Mouse (Mus musculus) kidney, postnatal 25 days (tissue): ENCODE measurements around the gene Fam186b.

Source experiments
- DNase-seq, 2 experiments: peaks; one replicate each; pipeline ENCODE4 v3.0.0; 2021; ENCODE audit warnings: mixed read lengths in 2 of 2

The Fam186b gene

GRCm38 (mm10) chr15:99222794-99223584, 72.7 kb downstream of the Fam186b start:
- no peak for DNase-seq

GRCm38 (mm10) chr15:99221315-99221952, 74.3 kb downstream of the Fam186b start:
- no peak for DNase-seq
